Mouse (Mus musculus): ENCODE results near the gene Slc35a5. TPM values are rescaled to one million over a fixed set of nuclear protein-coding genes. Genes with fewer than 3 reads are reported as not detected.

Gene Slc35a5
- total RNA-seq, 2 experiments from 2014 or later, result 4.9 to 12.1 TPM

Other genes starting within 250 kb of the Slc35a5 start
- not detected in 2 replicates for gene Cd200r3, start 215.0 kb downstream of the Slc35a5 start, total RNA-seq (2014; fragmentation: Nextera tagmentation)
- 0.05 and 0.27 TPM in 2 replicates for gene Cd200r3, start 215.0 kb downstream of the Slc35a5 start, total RNA-seq (2017)
- gene Ccdc80, start 65.3 kb downstream of the Slc35a5 start, total RNA-seq (2014; fragmentation: Nextera tagmentation), result not detected in 2 replicates
- gene Ccdc80, start 65.3 kb downstream of the Slc35a5 start, total RNA-seq (2017), result not detected in 2 replicates
- gene Atg3, start 79 bp upstream of the Slc35a5 start, total RNA-seq (2014; fragmentation: Nextera tagmentation), result 37.2 and 41.6 TPM in 2 replicates
- 33.6 and 39.9 TPM in 2 replicates for gene Atg3, start 79 bp upstream of the Slc35a5 start, total RNA-seq (2017)
- gene Btla, start 65.6 kb upstream of the Slc35a5 start, total RNA-seq (2014; fragmentation: Nextera tagmentation), result 0.35 and 0.99 TPM in 2 replicates
- gene Btla, start 65.6 kb upstream of the Slc35a5 start, total RNA-seq (2017), result 0.15 and 1.6 TPM in 2 replicates

Data from megakaryocyte-erythroid progenitor cell, adult 5-6 weeks (primary cell).